Mouse (Mus musculus) kidney, adult 11 months (tissue): Measurements from ENCODE around the gene Castor1.
"Not testable (repeated sequence)": the region's sequence is repeated elsewhere in the genome, so short reads cannot be mapped to it uniquely, and the experiment has no call there.

Source experiments
- DNase-seq: peaks from one replicate; pipeline ENCODE4 v3.0.0; 2022

Castor1 gene

DNA sequence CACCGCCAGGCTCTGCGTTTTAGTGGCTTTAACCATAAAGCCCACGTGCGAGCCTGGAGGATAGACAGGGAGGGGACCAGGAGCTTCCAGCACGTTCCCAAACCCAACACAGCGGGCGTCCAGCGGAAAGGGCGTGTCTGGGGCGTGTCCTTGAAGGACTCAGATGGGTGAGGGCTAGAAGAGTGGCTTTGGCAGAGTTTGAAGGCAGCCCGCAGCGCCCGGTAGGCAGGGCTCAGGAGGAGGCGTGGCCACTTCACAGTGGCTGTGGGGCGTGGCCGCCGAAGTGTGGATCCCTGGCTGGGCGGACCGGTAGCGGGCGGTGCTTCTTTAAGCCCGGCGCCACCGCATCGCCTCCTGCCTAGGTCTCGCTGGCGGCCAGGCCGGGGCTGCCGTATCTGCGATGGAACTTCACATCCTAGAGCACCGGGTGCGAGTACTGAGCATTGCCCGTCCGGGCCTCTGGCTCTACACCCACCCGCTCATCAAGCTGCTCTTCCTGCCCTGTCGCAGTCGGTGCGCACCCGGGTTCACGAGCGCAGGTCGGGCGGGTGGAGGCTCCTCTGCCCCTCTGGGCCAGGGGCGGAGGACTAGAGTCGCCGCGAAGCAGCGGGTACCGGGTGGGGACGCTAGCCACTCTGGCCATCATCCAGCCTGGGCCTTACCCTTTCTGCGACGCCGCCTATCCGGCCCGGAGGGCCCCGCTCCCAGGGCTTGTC is at the start of gene Castor1:
TSS of gene Castor1 (plus strand) at position 312 of the 716 bp plus-strand sequence.
- peak; percentile 98 for DNase-seq

DNA sequence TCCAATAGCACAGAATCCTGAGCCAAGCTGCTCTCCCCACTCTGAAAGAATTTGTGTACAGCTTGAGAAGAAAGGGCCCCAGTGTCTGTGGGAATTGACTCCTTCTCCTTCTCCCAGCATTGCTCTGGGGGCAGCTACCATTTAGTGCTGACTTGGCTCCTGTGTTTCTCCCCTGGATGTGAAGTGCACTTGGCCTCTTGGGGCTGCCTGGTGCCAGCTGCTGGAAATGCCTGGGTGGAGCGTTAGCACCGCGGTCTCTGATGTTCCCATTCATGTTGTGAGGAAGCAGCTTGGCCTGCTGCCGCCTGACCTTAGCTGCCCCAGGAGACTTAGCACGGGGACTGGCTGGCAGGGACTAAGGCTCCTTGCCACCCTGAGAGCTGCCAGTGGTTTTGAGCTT is 43.4 kb upstream of the Castor1 start:
- DNase-seq: peak; percentile 59

DNA sequence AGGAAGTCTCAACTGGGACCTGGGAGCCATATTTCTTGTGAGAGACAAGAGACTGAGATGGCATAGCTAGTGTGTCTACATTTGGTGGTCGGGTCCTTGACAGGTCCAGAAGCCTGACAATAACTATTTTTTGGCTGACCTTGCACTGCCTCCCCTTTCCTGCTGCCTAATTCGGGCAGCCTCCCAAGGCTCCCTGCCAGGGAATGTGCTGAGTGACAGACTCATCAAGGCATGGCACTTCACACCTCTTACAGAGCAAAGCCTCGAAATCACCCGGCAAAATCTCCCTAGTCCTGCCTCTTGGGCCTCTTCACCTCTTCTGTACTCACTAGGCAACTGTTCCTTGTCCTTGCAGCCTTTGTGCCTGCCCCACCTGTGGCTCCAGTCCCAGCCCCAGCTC is 40.3 kb upstream of the Castor1 start:
- no peak for DNase-seq

DNA sequence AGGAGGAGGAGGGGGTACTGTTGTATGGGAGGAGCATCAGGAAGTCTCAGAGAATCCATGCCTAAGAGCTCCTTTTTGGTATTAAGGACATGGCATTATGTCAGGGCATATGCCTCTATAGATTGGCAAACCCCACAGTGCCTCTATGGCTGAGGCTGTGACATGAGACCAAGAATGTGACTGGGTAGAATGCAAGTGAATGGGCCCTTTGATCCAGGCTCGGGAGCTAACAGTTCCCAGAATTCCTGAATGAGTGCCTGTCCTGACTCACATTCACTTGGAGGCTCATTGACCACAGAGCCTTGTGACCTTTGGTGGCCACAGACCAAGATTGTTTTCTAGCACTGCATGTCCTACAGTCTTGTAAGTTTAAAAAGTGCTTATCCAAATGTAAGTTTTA is 36.0 kb upstream of the Castor1 start:
- no peak for DNase-seq

DNA sequence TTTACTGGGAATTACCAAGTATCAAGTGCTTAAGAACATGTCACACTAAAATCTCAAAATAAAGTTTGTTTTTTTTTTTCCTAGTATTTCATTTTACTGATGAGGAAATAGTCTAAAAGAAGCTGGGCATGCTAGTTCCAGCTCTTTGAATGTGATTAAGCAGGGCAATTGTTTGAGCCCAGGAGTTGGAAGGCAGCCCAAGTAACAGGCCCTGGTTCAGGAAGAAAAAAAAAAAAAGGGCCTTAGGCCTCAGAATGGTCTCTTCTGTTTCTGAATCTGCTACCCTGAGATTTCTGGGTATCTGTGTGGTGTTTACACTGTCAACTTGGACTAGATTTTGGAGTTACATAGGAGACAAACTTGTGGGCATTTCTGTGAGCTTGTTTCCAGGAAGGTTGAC is 34.5 kb upstream of the Castor1 start:
- no peak for DNase-seq

DNA sequence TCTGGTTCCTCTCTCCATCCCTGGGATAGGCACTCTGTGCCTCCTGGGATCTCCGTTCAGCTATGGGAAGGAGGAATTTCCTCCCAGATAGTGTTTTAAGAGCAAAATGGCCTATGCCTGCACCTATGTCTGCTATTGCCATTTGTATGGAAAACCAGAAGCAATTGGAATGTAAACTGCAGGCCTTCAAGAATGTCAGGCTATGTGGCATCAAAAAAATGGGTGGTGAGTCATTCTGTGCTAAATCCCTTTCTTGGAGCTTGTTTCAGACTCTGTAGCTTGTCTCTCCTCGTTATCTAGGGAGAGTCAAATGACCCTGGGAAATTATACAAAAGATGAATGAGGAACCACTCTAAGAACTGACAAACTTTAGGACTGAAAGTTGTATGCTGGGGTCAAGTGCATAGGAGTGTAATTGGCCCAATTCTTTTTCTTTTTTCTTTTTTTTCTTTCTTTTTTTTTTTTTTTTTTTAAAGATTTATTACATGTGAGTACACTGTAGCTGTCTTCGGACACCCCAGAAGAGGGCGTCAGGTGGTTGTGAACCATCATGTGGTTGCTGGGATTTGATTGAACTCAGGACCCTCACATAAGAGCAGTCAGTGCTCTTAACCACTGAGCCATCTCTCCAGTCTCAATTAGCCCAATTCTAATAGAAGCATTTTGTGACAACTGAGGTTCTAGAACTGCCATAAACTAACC is 33.6 kb upstream of the Castor1 start:
- DNase-seq: no peak

DNA sequence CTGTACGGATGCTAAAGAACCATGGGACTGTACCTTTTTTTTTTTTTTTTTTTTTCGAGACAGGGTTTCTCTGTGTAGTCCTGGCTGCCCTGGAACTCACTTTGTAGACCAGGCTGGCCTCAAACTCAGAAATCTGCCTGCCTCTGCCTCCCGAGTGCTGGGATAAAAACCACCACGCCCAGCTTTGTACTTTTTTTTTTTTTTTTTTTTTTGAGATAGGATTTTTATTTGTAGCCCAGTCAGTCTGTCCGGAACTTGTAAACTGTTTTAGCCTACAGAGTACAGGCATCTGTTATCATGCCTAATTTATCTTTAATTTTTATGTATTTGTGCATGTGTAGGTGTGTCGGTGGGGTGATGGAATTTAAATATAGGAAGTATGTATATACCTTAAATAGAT is 32.5 kb upstream of the Castor1 start:
- DNase-seq: not testable (repeated sequence)

DNA sequence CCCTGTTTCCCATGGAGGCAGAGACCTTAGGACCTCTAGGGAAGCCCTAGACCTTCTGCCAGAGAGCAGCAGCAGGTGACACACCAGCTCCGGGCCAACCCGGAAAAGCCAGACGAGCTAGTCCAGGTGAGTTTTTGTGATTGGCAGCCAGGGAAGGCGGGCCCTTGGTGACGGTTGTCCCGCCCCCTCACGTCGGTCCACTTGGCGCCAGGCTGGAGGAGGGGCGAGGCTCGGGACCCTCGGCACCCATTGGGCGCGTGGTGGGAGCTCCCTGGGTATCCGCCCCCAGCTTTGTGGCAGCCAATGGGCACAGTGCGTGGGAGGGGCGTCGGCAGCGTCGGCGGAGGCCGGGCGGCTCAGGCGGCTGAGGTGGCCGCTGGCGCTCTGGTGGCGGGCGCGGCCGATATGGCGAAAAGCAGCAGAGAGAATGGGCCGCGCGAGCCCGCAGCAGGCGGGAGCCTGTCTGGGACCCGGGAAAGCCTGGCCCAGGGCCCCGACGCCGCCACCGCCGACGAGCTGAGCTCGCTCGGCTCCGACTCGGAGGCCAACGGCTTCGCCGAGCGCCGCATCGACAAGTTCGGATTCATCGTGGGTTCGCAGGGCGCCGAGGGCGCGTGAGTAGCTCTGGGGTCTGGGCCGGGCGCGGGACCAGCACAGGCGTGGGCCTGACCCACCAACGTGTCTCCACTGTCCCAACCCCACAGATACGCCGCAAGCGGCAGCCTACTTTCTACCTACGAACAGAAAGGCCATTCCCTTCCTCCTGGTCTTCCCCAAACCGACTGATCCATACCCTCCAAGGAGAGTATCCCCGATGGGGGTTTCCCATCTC is 31.3 kb upstream of the Castor1 start, which contains the start of gene Tbc1d10a:
TSS of gene Tbc1d10a (plus strand) at position 304 of the 832 bp plus-strand sequence.
- peak; percentile 99 for DNase-seq

DNA sequence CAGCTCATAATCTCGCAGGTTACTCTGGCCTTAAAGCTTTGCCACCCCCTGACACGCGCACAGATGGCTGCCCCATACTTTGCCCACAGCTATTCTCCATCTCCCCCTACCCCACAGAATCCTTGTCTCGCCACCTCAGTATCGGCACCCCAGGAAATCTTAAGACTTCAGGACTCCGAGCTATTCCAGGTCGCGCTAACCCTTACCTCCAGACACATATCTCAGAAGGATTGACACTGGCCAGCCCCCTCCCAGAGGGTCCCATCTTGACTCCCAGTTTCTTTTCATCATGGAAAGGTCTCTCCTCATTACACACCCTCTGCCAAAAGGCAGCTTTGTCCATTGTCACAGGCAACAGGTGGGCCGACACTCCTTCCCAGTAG is 30.7 kb upstream of the Castor1 start:
- no peak for DNase-seq

DNA sequence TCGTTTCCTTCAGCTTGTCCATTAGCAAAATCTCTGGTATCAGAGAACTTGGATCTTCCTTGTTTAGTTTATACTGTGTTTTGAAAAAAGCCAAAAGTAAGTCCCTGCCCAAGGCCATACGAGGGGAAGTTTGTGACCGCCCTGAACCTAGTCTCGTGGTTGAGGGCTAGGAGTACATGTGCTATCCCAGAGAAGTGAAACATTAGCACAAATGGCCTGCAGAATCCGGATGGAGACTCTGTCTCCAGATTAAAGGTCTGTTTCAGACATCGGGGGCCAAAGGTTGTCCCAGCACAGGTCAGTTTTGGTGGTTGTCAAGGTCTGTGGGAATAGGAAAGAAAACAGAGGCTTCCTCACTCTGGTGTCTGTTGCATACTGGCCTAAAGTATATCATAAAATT is 28.8 kb upstream of the Castor1 start:
- DNase-seq: peak; percentile 90

DNA sequence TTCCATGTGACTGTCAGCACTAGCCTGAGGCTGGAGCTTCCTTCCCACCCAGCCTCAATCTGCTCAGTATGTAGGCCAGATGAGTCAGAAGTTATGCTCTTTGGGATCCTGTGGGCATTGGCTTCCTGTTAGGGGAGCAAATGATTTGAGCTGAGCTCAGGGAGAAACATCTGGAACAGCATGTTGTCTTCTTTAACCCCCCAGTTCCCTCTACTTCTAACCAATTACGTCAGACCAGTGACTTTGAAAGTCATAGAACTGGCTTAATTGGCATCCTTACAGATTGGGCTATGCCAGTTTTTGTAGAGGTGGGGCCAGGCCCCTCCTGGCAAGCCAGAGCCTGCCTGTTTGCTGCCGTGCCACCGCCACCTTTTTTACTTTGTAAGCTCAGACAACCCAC is 27.3 kb upstream of the Castor1 start:
- DNase-seq: no peak

DNA sequence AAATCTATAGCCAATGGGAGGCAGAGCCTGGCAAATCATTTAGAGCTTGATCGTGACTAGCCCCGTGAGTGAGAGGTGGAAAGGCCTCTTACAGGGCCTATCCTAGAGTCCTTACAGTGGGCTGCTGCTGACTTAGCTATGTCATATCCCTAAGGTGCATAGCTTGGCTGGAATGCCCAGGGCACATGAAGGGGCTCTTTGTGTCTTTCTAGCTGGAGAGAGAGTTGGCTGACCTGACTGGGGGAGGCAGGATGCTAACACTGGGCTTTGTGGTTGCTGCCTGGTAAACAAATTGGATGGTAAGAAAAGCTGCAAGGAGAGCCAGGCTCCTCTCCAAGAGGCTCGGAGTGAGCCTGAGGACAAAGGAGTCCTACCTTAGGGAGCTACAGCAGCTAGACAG is 25.3 kb upstream of the Castor1 start:
- no peak for DNase-seq

DNA sequence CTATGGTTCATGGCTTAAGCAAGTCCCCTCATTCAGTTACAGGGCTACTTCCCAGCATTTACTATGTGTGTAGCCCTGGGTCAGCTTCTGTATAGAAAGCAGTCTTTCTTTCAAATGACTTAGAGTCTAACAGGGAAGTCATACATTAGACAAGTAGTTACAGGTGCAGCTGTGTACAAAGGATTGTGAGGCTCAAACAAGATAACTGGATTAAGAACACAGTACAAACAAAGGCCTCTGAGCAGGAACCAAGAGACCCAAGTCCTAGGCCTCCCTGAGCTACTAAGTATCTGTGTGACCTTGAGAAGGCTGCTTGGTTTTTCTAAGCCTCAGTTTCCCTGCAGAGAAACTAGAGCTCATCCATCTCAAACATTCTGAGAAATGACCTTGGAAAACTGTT is 24.6 kb upstream of the Castor1 start:
- DNase-seq: no peak

DNA sequence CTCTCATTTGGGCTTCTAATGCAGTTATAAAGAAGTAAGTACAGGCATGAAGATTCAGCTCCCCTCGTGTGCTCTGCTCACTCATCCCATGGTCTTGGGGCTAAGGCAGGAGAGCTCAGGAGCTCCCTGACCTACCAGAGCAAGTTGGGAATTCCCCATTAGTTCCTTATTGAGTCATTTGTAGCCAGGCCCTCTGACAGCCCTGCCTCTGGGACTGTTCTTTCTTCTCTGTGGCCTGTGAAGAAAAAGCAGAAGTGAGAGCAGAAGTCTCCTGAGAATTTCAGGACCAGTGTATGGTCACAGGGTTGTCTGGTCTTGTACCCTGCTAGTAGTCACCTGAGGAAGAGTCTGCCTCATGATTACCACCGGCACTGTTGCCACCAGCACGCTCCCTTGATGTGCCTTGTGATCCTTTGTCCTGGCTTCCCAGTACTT is 22.4 kb upstream of the Castor1 start:
- DNase-seq: no peak

DNA sequence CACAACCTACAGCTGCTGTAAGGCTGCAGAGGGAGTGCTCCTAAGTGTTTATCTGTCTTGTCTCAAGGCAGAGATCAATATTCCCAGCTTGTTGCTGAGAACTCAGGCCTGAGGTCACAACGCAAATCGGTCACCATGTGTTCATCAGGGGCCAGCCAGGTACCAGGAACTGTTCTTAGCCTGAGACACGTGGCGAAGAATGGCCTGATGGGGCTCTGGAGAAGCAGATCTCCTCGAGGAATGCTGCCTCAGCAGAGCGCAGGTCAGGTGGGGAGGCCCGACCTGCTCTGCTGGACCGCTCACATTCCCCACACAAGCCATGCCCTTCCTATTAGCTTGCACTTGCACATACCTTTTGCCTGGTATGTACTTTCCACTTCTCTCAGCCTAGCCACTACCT is 21.4 kb upstream of the Castor1 start:
- DNase-seq: peak; percentile 89

DNA sequence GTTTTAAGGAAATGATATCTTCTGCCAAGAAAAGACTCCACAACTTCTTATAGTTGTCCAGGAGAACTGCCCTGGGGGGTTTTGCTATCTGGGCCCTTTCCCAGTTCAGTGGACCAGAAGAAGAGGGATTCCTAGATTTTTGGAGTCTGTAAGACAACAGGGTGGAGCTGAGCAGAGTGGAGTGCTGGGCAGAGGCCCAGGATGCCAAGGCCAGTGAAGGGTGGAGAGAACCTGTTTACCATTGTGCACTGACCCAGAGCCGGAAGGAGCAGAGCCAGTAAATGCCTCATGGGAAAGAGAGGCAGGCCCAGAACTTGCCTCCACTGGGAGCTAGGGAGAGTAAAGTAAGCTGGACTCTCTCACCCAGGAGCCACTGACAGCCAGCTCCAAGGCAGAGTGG is 20.3 kb upstream of the Castor1 start:
- DNase-seq: peak; percentile 95

DNA sequence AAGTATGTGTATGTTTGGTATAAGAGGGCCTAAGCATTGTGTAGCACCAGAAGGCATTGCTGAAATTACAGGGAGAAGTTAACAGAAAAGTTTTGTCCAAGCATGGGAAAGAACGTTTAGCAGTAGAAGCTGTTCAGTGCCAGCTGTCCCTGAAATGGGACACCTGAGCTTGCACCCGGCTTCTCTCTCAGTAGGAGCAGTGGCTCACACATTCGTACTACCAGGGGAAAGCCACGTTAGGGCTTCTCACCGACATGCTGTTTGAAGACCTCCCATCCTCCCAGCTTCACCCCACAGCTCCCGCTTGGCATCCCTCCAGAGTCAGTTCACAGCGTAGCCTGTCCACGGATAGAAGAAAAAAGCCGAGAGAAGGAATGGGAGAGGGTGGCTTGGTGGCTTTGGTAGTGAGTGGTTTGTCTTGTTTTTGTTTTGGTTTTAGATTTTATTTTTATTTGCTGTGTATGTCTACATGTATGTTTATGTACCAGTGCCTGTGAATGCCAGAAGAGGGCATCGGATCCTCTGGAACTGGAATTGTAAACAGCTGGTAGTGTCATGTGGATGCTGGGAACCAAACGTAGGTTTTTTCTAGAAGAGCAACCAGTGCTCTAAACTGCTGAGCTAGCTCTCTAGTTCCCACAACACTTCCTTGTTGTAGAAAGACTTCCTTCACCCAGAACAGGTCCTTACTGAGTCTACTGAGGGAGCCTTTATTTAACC is 15.9 kb upstream of the Castor1 start:
- no peak for DNase-seq

DNA sequence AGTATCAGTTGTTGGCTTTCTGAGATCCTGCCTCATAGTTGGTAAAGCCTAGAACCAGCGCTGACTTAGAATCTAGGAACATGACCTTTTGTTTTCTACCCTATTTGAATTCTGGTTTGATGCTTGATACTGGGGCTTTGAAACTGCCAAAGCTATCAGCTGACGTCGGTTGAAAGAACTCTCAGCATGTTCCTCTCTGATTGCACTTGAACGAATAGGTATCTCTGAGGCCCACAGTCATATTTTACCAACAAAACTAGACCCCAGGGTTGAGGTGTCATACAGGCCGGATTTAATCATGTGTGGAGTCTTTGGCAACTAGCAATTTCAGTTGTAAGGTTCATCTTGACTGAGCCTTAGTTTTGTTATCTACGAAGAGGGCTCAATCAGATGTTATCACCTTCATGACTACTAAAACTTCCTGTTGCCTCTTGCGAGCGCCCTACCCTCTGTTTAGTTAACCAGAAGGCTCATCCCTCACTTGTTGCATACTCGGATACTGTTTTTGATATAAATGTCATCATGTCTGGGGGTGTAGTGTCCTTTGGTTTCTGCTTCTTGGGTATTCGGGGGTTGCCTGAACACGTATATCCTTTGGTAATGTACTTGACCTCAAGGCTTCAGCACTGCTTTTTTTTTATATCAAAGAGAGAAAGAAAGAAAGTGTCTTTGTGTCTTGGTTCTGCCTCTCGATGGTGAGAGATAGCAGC is 14.9 kb upstream of the Castor1 start:
- no peak for DNase-seq

DNA sequence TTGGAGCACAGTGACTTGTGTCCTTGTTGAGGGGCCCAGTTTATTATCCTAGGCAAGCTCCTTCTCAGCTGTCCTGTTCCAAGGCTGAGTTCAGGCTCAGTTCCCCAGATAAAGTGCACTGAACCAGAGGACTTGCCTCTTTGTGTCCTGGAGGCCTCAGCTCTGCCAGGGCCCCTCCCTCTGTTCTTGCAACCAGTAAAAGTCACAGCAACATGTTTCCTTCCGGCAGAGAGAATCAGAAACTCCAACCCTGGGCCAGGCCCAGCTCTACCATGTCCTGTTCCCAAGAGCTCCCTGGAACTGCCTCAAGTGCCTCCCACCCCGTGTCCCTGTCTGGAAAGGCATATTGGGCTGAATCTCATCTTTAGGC is 14.3 kb upstream of the Castor1 start:
- DNase-seq: peak; percentile 78

DNA sequence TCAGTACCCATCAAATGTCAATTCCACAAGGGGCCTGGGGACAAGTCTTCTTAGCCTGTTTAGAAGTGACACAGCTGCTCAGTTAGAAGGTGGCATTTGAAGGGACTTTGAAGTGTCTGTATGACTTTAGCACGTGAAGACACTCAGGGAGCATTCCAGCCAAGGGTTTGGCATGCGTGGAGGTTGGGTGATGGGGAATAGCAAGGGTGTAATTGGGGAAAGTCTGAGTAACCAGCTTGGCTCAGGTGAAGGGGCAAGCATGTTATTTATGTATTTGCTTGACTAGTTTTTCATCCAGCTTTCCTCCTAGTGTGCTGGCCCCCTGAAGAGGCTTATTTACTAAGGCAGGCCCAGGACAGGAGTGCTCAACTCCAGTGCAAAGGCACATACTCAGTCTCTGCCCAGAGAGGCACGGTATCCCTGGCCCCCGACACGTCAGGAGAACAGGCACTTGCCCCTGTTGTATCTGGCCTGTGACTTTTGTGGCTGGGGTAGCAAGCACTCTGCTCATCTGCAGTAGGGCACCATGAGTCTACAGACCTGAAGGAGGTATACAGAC is 12.8 kb upstream of the Castor1 start:
- no peak for DNase-seq

DNA sequence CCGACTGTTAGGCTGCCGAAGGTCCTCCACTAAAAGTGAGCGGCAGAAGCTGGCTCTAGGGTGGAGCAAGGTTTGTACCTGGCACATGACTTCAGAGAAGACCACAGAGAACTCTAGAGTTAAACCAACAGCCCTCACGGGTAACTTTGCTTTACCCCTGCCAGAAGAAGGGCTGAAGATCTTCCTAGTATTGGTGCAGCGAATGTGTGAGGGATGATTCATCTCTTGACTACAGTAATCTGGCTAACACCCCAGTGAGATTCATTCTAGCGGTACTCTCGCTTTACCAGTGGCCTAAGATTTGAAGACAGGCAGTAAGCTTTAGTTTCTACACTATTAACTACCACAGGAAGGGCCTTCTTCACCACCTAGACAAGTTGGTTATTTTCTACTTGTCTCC is 12.1 kb upstream of the Castor1 start:
- DNase-seq: no peak

DNA sequence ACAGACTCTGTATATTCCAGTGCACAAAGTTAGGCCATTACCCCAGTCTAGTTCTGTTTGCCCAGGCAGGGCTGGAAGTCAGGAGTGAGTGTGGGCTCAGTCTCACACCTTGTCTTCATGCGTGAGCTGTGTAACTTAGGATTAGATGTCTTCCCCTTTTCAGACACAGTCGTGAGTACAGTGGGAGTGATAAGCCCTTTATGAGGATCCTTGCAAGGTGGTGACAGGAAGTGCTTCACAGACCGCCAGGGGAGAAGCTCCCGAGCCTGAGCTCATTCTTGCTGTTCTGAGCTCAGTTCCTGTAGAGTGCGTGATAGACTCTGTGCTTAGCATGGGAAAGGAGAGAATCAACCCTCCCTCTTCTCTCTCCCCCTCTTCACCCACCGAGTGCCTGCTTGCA is 11.5 kb upstream of the Castor1 start:
- DNase-seq: no peak
